Mouse (Mus musculus): ENCODE measurements around the gene Vmn1r227.

Gene Vmn1r227

GRCm38 (mm10) chr17:20729543-20729942, at the start of gene Vmn1r227:
TSS of gene Vmn1r227 (plus strand) at chr17:20729843.
- no peak for DNase-seq (ENCODE audit: low spot score)

DNA sequence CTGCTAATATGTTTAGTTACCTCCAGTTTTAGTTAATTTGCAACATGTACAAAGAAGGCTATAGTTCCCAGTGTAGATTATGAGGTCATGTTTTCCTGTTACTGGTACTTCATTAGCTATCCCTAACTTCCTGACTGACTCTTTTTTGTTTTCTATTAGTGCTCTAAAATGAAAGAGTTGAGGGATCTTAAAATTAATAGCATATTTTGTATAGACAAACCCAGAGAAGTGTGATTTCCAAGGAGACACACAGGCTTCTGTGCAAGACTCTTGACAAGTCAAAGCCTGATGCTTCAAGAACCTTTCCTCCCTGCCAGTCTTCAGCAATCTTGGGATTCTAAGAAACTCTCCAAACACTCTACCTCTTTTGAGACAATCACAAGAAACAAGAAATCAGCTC, 47.1 kb upstream of the Vmn1r227 start, which contains the start of gene Vmn1r226:
TSS of gene Vmn1r226 (plus strand) at position 301 of the 400 bp plus-strand sequence.
- no peak for DNase-seq (ENCODE audit: low spot score)

DNA sequence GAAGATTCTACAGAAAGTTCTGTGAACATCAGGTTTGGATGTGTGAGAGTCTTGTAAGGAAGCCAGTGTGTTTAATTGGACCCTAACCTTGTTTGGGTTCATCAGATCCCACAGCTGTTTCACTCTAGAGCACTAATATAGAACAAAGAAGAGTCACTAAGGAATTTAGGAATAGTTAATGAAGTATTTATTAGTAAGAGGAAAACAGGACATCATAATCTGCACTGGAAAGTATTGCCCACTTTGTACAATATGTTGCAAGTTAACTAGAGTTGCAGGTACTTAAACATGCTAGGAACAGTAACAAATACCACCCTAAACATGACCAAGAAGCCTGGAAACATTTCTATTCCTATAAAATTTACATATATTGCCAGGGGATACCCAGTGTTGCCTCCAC, 56.4 kb downstream of the Vmn1r227 start, which contains the start of gene Vmn1r228:
TSS of gene Vmn1r228 (minus strand) at position 101 of the 400 bp plus-strand sequence.
- DNase-seq (ENCODE audit: low spot score), result no peak

Data from layer of hippocampus, adult 9-10 months (tissue).